In the genomic region with DNA sequence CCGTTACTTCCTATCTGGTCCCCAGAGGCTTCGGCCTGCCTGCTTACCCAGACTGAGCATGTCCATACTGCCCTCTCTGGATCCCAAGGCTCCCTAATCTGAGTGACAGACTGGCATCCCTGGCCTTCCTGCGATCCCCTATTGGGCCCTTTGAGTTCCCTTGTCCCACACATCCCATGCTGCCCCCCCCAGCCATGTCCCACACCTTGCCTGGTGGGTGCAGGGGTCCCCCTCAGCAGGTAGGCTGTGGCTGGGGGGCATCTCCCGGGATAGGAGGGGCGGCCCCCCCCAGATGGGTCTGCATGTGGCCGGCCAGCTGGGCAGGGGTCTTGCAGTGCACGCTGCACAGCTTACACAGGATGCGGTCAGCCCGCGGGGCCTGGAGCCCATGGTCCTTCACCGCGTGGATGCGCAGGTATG, we compare ENCODE assay signal across 8 mouse cellular contexts. TPM values are rescaled to one million over a fixed set of nuclear protein-coding genes. Genes with fewer than 3 reads are reported as not detected.
A peak's percentile ranks its signal among the peaks of the same experiment; 100 is the strongest.
DNase-seq lines count a peak whose midpoint lies in the region; ATAC-seq lines count a peak whose summit lies in the region.

No protein-coding gene starts in this region.

- peak overlapping the region; percentile 27 for H3K27ac ChIP-seq in hindbrain, embryonic 16.5 days (ENCODE audit: low read depth, low read length)

- peak overlapping the region; percentile 60 for H3K9ac ChIP-seq in hindbrain, embryonic 16.5 days (ENCODE audit: low read depth, low read length)

- no peaks in the 10 kb centered on the region for H3K27me3 ChIP-seq in hindbrain, embryonic 16.5 days (replicated peaks; ENCODE audit: control insufficient read depth, insufficient read depth, low read length)

- 68% methylated on average over 13 of the region's 13 CpGs for WGBS in hindbrain, embryonic 16.5 days

- no peaks in the 10 kb centered on the region for H3K9me3 ChIP-seq in hindbrain, embryonic 16.5 days (ENCODE audit: control insufficient read depth, low read length)

- H3K4me2 ChIP-seq in hindbrain, embryonic 16.5 days (ENCODE audit: low read length) = peak overlapping the region; percentile 95

- peaks cover 14% of the 10 kb centered on the region; the same call in 1 of the 2 replicates for H3K36me3 ChIP-seq in hindbrain, embryonic 16.5 days (ENCODE audit: control insufficient read depth, insufficient read depth, low read length)

- DNase-seq in embryo, embryonic 9.5 days (ENCODE audit: extremely low spot score) = peak; percentile 19
- no peak for DNase-seq in embryo, embryonic 10.5 days (ENCODE audit: low spot score)
- DNase-seq in testis, postnatal 14 days (ENCODE audit: low spot score) = peak; percentile 42
- DNase-seq in testis, postnatal 10 days (ENCODE audit: low spot score) = no peak
- DNase-seq in neural tube, embryonic 10.5 days (ENCODE audit: extremely low spot score, low spot score) = peak; percentile 17
- DNase-seq in kidney, postnatal 14 days = no peak

- peak overlapping the region; percentile 91 for H3K4me3 ChIP-seq in hindbrain, embryonic 16.5 days (ENCODE audit: low read length)

- ATAC-seq in hindbrain, embryonic 16.5 days = no peak
- no peak for ATAC-seq in frontal cortex, adult (ENCODE audit: low TSS enrichment)

- peaks cover 60% of the 10 kb centered on the region for H3K4me1 ChIP-seq in hindbrain, embryonic 16.5 days (ENCODE audit: control insufficient read depth, insufficient read depth, low read depth, low read length)

RNA-seq across cellular contexts. Expression of gene Prrt2, which starts 2.3 kb away (rescaled TPM):
- 71.4 and 84.6 TPM in 2 replicates for polyA plus RNA-seq in hindbrain, embryonic 16.5 days (2015; fragmentation: Nextera tagmentation; extraction: Ambion mirVana)

RNA-seq across cellular contexts. Expression of gene Gm42742, which starts 2.4 kb away (rescaled TPM):
- polyA plus RNA-seq in hindbrain, embryonic 16.5 days (2015; fragmentation: Nextera tagmentation; extraction: Ambion mirVana) = 47.5 and 81.5 TPM in 2 replicates

RNA-seq across cellular contexts. Expression of gene Maz, which starts 3.6 kb away (rescaled TPM):
- polyA plus RNA-seq in hindbrain, embryonic 16.5 days (2015; fragmentation: Nextera tagmentation; extraction: Ambion mirVana) = 53.9 and 55.0 TPM in 2 replicates

RNA-seq across cellular contexts. Expression of gene Pagr1a, which starts 6.1 kb away (rescaled TPM):
- polyA plus RNA-seq in hindbrain, embryonic 16.5 days (2015; fragmentation: Nextera tagmentation; extraction: Ambion mirVana) = 26.9 and 55.8 TPM in 2 replicates

RNA-seq across cellular contexts. Expression of gene Pagr1b, which starts 7.0 kb away (rescaled TPM):
- polyA plus RNA-seq in hindbrain, embryonic 16.5 days (2015; fragmentation: Nextera tagmentation; extraction: Ambion mirVana) = 0.31 TPM in 1 of 2 replicates, not detected in the other

Comparison
In these comparisons a context has a peak if more than half of its experiments do, and no peak if none do; other contexts are left out.
1. DNase-seq: peak in embryo, embryonic 9.5 days (single experiment), testis, postnatal 14 days (single experiment) and neural tube, embryonic 10.5 days (single experiment); none in embryo, embryonic 10.5 days (single experiment), testis, postnatal 10 days (single experiment) and kidney, postnatal 14 days (single experiment).